Mouse (Mus musculus) hindbrain, embryonic 15.5 days (tissue): ENCODE measurements around the gene Gm49387. TPM values are rescaled to one million over a fixed set of nuclear protein-coding genes. Genes with fewer than 3 reads are reported as not detected.

Experiments
- ATAC-seq: fragments of 200-750 bp; cut with Nextera tagmentation; 2 replicates; pipeline ENCODE4 v1.8.0; 2017; ENCODE audit warnings: low read depth, moderate number of reproducible peaks, moderate TSS enrichment; ENCODE audit not compliant: low FRiP score
- H3K27ac ChIP-seq: fragments of 300-500 bp; sonication (generic); replicated peaks from 2 replicates; pipeline ENCODE4 v1.5.1; 2015; ENCODE audit warnings: mild to moderate bottlenecking, inconsistent platforms
- H3K27me3 ChIP-seq: fragments of 300-500 bp; sonication (generic); 2 replicates; pipeline ENCODE4 v1.6.1; 2015; ENCODE audit warnings: control low read depth, inconsistent platforms
- H3K36me3 ChIP-seq: fragments of 300-500 bp; sonication (generic); 2 replicates; pipeline ENCODE4 v1.6.1; 2015; ENCODE audit warnings: control low read depth, inconsistent platforms
- H3K4me1 ChIP-seq: fragments of 300-500 bp; sonication (generic); replicated peaks from 2 replicates; pipeline ENCODE4 v1.6.1; 2015; ENCODE audit warnings: control low read depth, inconsistent platforms
- H3K4me2 ChIP-seq: fragments of 300-500 bp; sonication (generic); 2 replicates; pipeline ENCODE4 v1.6.1; 2015; ENCODE audit warnings: moderate library complexity, mild to moderate bottlenecking, inconsistent platforms
- H3K4me3 ChIP-seq: fragments of 300-500 bp; sonication (generic); 2 replicates; pipeline ENCODE4 v1.5.1; 2015; ENCODE audit warnings: mild to moderate bottlenecking, inconsistent platforms
- H3K9ac ChIP-seq: fragments of 300-500 bp; sonication (generic); 2 replicates; pipeline ENCODE4 v1.6.1; 2015; ENCODE audit warnings: inconsistent platforms
- H3K9me3 ChIP-seq: fragments of 300-500 bp; sonication (generic); 2 replicates; pipeline ENCODE4 v1.6.1; 2016; ENCODE audit warnings: control low read depth, inconsistent platforms
- WGBS: fragments of 180-500 bp; shearing (Covaris S2); methylation state at CpG from one replicate; pipeline ENCODE4 v1.1.7; 2015; 5-methylcytosine and 5-hydroxymethylcytosine counted together
- polyA plus RNA-seq: library from polyadenylated mRNA; unstranded; fragments of >200 nt; fragmentation: Nextera tagmentation; extraction: Ambion mirVana; gene quantifications from 2 replicates; pipeline ENCODE4 v1.2.1, GENCODE M21; 2015

Gene Gm49387
- polyA plus RNA-seq, 1 experiment from 2014 or later = not detected

DNA sequence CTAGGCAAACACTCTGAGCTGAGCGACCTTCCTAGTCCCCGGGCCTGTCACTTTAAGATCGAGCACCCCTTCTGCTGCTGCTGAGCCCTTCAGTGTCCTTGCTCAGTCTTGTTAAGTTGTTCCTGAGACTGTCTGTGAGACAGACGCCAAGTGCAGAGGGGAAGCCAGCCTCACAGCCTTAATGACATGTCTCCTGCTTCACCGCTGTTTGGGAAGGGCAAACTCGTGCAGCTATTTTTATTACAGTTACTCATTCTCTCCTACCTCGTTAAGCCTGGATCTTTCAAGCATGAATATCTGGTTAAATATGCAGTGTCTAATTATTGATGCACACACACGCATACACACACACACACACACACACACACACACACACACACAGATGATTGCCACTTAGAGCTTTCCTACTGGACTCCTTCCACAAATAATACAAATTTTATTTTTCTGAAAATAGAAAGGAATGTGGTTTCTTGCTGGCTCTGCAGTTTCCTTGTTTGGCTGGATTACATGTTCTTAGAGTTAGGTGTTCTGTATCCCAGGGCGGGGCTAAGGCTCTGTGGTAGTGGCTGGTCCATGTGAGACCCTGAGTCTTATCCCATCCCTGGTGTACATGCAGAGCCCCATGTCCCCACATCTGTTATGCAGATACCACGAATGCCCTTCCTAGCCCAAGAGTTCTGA is 19.0 kb upstream of the Gm49387 start:
- 51% methylated on average over 10 of the region's 10 CpGs for WGBS
- peak overlapping the region; percentile 96 for H3K27ac ChIP-seq
- H3K9ac ChIP-seq = no peak overlapping the region
- H3K4me2 ChIP-seq = no peak overlapping the region
- no peak overlapping the region for H3K4me3 ChIP-seq
- no peak for ATAC-seq
- no peaks in the 10 kb centered on the region for H3K27me3 ChIP-seq
- H3K4me1 ChIP-seq = peaks cover 68% of the 10 kb centered on the region
- no peaks in the 10 kb centered on the region for H3K9me3 ChIP-seq
- H3K36me3 ChIP-seq = no peaks in the 10 kb centered on the region

- Histone ChIP-seq H3K4me1 (peaks cover 54% of the 10 kb centered on the region), H3K4me3 (no peak overlapping the region), H3K27me3 (no peaks in the 10 kb centered on the region), H3K4me2 (no peak overlapping the region), H3K27ac (no peak overlapping the region), H3K9me3 (no peaks in the 10 kb centered on the region), H3K9ac (no peak overlapping the region), H3K36me3 (no peaks in the 10 kb centered on the region)
- 77% methylated on average over 8 of the region's 8 CpGs for WGBS
- no peak for ATAC-seq
Measured at GRCm38 (mm10) chr14:31658126-31658680, 17.5 kb upstream of the Gm49387 start.

- Histone ChIP-seq H3K9ac (no peak overlapping the region), H3K4me2 (no peak overlapping the region), H3K36me3 (no peaks in the 10 kb centered on the region), H3K4me3 (no peak overlapping the region), H3K4me1 (peaks cover 42% of the 10 kb centered on the region), H3K27ac (no peak overlapping the region), H3K27me3 (no peaks in the 10 kb centered on the region), H3K9me3 (no peaks in the 10 kb centered on the region)
- no peak for ATAC-seq
- 42% methylated on average over 5 of the region's 5 CpGs for WGBS
Measured at GRCm38 (mm10) chr14:31656857-31657645, 16.4 kb upstream of the Gm49387 start.

- Histone ChIP-seq H3K36me3 (no peaks in the 10 kb centered on the region), H3K9me3 (no peaks in the 10 kb centered on the region), H3K27ac (no peak overlapping the region), H3K4me1 (peaks cover 40% of the 10 kb centered on the region), H3K27me3 (no peaks in the 10 kb centered on the region), H3K4me3 (no peak overlapping the region), H3K4me2 (no peak overlapping the region), H3K9ac (no peak overlapping the region)
- ATAC-seq = no peak
- 86% methylated on average over 7 of the region's 7 CpGs for WGBS
Measured at GRCm38 (mm10) chr14:31656386-31656785, 15.7 kb upstream of the Gm49387 start.

- H3K27ac ChIP-seq = no peak overlapping the region
- no peaks in the 10 kb centered on the region for H3K27me3 ChIP-seq
- no peak overlapping the region for H3K4me2 ChIP-seq
- no peaks in the 10 kb centered on the region for H3K9me3 ChIP-seq
- no peak for ATAC-seq
- peaks cover 31% of the 10 kb centered on the region for H3K4me1 ChIP-seq
- no peak overlapping the region for H3K9ac ChIP-seq
- no peak overlapping the region for H3K4me3 ChIP-seq
- WGBS = 83% methylated on average over 14 of the region's 14 CpGs
- no peaks in the 10 kb centered on the region for H3K36me3 ChIP-seq
Measured at GRCm38 (mm10) chr14:31655406-31655805, 14.7 kb upstream of the Gm49387 start.

GRCm38 (mm10) chr14:31654816-31655215 is 14.1 kb upstream of the Gm49387 start:
- ATAC-seq = no peak
- Histone ChIP-seq H3K9me3 (no peaks in the 10 kb centered on the region), H3K4me2 (no peak overlapping the region), H3K4me1 (peaks cover 25% of the 10 kb centered on the region), H3K9ac (no peak overlapping the region), H3K4me3 (no peak overlapping the region), H3K36me3 (no peaks in the 10 kb centered on the region), H3K27ac (no peak overlapping the region), H3K27me3 (no peaks in the 10 kb centered on the region)
- WGBS = 88% methylated on average over 5 of the region's 5 CpGs

DNA sequence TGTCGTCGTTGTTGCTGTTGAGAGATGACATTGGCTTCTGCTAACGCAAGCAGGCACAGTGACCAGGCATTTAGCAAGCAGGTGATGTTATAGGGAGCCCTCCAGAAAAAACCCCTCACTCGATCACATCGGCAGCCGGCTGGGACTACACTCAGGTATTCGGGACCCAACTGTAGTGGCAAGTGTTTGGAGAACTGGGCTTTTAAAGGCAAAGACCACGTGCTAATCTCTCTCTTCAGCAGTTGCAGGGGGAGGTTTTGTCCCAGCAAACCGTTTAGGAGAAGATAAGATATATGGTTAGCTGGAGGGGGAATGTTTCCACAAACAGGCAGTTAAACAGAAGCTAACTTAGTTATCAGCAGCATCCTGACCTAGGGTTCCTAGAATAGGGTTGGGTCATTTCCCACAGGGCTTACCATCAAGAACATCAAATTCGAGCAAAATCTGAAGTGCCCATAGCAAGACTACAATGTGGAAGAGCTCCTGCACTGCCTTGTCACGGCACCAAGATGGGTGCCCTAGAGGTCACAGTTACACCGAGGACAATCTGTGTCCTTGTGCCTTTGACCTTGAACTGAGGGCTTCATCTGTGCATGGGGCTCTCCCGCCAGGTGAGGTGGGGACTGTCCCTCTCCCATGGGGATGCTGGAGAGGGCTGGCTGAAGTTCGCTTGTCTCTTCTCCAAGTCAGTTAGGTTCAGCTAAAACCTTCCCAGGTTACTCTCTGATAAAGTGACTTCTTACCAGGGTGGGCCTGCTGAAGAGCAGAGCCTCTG is 12.6 kb upstream of the Gm49387 start:
- Histone ChIP-seq H3K36me3 (no peaks in the 10 kb centered on the region), H3K4me1 (peaks cover 11% of the 10 kb centered on the region), H3K4me2 (no peak overlapping the region), H3K9ac (no peak overlapping the region), H3K9me3 (no peaks in the 10 kb centered on the region), H3K27me3 (no peaks in the 10 kb centered on the region), H3K4me3 (no peak overlapping the region), H3K27ac (no peak overlapping the region)
- no peak for ATAC-seq
- WGBS = 85% methylated on average over 14 of the region's 14 CpGs

DNA sequence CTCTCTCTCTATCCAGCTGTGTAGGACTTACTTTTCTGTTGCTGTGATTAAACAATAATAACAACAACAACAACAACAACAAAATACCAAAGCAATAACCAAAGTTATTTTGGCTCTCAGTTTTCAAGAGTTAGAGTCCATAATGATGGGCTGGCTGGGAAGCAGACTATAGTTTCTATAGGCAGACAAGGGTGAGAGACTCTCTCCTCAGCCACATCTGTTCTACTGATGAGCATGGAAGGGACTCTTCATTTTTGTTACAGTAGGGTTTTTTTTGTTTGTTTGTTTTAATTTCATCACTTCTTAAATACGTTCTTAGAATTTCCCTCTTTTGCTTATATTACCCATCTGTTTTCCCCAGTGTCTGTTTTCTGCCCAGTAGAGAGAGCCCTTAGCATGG is 11.9 kb upstream of the Gm49387 start:
- ATAC-seq = no peak
- WGBS = 88% methylated on average over 1 of the region's 1 CpGs
- no peaks in the 10 kb centered on the region for H3K36me3 ChIP-seq
- H3K4me2 ChIP-seq = no peak overlapping the region
- H3K27me3 ChIP-seq = no peaks in the 10 kb centered on the region
- H3K9ac ChIP-seq = no peak overlapping the region
- no peak overlapping the region for H3K27ac ChIP-seq
- no peak overlapping the region for H3K4me3 ChIP-seq
- H3K4me1 ChIP-seq = peaks cover 5% of the 10 kb centered on the region
- H3K9me3 ChIP-seq = no peaks in the 10 kb centered on the region

GRCm38 (mm10) chr14:31652106-31652505 is 11.4 kb upstream of the Gm49387 start:
- Histone ChIP-seq H3K4me3 (no peak overlapping the region), H3K4me2 (no peak overlapping the region), H3K36me3 (no peaks in the 10 kb centered on the region), H3K9ac (no peak overlapping the region), H3K27me3 (no peaks in the 10 kb centered on the region), H3K9me3 (no peaks in the 10 kb centered on the region), H3K27ac (no peak overlapping the region), H3K4me1 (no peaks in the 10 kb centered on the region; the same call in 1 of the 2 replicates)
- ATAC-seq = no peak
- WGBS = 75% methylated on average over 5 of the region's 5 CpGs

- H3K27me3 ChIP-seq = no peaks in the 10 kb centered on the region
- no peaks in the 10 kb centered on the region for H3K9me3 ChIP-seq
- no peak for ATAC-seq
- no peak overlapping the region for H3K27ac ChIP-seq
- H3K4me2 ChIP-seq = no peak overlapping the region
- H3K4me1 ChIP-seq = no peaks in the 10 kb centered on the region
- H3K4me3 ChIP-seq = no peak overlapping the region
- WGBS = 92% methylated on average over 7 of the region's 7 CpGs
- H3K36me3 ChIP-seq = no peaks in the 10 kb centered on the region
- no peak overlapping the region for H3K9ac ChIP-seq
Measured at GRCm38 (mm10) chr14:31651206-31651605, 10.5 kb upstream of the Gm49387 start.

GRCm38 (mm10) chr14:31650347-31650746 is 9.7 kb upstream of the Gm49387 start:
- H3K27me3 ChIP-seq = no peaks in the 10 kb centered on the region
- H3K4me1 ChIP-seq = no peaks in the 10 kb centered on the region
- H3K9ac ChIP-seq = no peak overlapping the region
- no peak overlapping the region for H3K4me2 ChIP-seq
- over 99% methylated on average over 3 of the region's 3 CpGs for WGBS
- ATAC-seq = no peak
- H3K27ac ChIP-seq = no peak overlapping the region
- H3K4me3 ChIP-seq = no peak overlapping the region
- no peaks in the 10 kb centered on the region for H3K36me3 ChIP-seq
- no peaks in the 10 kb centered on the region for H3K9me3 ChIP-seq

DNA sequence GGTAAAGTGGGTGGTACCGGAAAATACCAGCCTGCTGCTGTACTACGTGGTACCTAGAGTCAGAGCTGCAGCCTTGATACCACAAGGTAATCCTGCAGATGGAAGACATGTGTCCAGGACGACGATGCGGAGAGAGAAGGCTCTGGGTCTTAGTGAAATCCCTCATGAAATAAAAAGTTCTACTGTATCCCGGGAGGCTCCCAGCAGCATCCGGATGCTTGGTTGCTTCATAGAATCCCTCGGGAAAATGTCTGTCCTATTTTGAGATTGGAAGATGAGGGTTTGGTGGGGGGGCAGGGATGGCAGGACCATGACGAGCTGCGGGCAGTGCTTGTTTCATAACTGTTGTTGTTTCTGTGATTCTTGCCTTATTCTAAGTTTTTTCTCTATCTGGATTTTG is 7.3 kb upstream of the Gm49387 start:
- Histone ChIP-seq H3K4me1 (no peaks in the 10 kb centered on the region), H3K27me3 (no peaks in the 10 kb centered on the region), H3K27ac (no peak overlapping the region), H3K9ac (no peak overlapping the region), H3K4me2 (no peak overlapping the region), H3K9me3 (no peaks in the 10 kb centered on the region), H3K4me3 (no peak overlapping the region), H3K36me3 (no peaks in the 10 kb centered on the region)
- WGBS = 90% methylated on average over 10 of the region's 10 CpGs
- ATAC-seq = no peak
